Mouse (Mus musculus): ENCODE measurements around the gene Carnmt1.

Gene Carnmt1

DNA sequence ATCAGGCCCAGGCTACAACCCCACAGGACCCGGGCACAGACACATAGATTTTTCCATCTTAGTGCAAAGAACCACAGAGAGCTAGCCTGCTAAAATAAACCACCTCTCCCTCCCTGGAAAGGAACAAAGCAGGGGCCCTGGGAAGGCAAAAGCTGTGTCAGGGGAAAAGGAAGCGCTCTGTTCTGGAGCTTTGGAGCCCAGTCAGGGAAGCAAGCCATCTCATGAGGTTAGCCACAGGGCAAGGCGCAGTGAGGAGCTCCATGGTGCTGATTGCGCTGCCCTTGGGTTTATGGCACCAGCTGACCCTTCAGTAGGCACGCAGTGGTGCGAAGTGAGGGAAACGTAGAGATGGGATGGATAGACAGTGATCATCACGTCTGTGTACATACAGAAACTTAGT is 16.2 kb upstream of the Carnmt1 start:
- no peak for DNase-seq (ENCODE audit: low spot score)

DNA sequence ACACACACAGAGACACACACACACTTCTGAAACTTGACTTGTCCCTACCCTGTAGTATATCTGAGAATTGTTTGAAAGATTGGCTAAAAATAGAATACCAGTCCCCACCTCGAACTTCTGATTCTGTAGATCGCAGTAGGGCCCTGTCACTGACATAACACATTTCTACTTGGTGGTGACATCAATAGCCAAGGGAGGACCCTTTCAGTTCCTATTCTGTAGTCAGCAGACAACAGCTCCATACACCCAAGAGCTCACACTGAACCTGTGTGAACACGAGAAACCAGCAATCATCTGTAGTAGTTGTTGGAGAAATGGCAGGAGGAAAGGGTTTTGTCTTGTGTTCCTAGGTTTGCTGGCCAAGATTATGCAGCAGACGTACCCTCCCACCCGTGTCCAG is 15.6 kb upstream of the Carnmt1 start:
- no peak for DNase-seq (ENCODE audit: low spot score)

DNA sequence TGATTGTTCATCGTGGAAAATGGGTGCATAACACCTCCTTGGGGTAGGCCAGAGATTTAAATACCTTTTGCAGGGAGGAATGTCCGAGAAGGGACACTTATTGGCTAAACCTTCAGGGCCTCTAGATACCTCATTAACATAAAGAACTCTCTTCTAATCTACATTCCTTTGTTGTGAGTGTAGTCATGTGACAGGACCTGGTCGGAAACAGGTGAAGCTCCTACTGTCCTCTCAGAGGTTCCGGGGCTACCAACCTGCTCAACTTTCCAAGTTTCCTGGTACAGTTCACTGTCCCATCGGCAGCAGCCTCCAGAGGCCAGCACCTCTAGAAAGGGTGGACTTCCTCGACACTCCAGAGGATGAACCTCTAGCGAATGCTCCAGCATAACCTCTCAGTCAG is 14.6 kb upstream of the Carnmt1 start:
- no peak for DNase-seq (ENCODE audit: low spot score)

DNA sequence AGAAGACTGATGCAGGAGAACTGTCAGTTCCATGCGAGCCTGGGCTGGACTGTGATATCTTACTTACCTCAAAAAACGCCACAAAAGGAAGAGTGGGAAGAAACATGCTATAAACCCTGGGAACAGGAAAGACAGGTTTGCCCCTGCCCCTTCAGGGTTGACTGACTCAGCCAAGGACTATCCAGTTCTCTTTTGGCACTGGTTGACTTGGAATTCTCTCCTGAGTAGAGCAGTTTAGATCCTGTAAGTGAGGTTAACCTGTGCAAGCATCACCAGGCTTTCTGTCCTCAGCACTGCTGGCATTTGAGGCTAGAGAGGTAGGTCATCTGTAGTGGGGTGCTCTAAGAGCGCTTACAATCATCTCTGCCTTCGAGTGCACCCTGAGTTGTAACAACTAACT is 12.1 kb upstream of the Carnmt1 start:
- no peak for DNase-seq (ENCODE audit: low spot score)

DNA sequence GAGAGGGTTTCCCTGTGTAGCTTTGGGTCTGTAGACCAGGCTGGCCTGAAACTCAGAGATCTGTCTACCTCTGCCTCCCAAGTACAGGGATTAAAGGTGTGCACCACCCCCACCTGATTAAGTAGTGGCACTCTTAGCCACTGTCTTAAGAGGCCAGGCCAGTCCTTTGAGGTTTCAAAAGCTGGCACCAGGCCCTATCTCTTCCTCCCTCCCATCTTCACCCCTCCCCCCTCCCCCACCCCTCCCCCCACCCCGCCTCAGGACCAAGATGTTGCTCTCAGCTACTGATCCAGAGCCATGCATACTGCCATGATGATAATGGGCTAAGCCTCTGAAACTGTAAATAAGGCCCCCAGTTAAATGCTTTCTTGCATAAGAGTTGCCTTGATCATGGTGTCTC is 11.2 kb upstream of the Carnmt1 start:
- no peak for DNase-seq (ENCODE audit: low spot score)

DNA sequence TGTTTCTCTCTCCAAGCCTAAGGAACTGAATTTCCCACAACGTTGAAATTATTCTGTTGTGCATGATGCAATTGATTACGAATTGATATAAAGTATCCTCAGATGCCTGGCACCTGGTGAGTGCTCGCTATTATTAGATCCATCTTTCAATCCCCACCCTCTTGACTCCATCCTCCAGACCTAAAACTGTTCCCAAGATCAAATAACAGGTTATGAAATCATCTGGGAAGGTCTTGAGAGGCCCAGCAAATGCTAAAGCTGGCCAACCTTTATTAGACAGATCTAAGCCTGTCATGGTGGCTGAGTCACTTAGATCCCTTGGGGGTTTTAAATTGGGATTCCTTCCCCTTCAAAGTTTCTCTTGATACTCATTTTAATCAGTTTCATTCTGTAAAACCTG is 10.1 kb upstream of the Carnmt1 start:
- no peak for DNase-seq (ENCODE audit: low spot score)

DNA sequence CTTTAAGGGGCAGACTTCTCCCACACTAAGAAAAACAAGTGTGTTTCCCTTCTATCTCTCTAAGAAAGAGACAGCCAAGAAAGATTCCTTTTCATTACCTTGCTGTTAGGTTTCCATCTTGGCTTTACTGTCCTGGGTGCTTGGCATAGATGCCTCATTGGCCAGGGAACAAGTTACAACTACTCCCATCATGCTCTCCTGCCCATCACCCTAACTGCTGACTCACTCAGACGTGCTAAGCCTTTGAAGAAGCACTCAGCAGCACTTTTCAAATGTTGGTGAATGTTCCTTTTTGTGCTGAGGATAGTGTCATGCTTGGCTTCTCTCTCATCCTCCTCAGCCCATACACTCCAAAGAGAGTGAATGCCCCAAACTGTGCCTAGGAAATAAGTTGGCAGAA is 8.9 kb upstream of the Carnmt1 start:
- no peak for DNase-seq (ENCODE audit: low spot score)

DNA sequence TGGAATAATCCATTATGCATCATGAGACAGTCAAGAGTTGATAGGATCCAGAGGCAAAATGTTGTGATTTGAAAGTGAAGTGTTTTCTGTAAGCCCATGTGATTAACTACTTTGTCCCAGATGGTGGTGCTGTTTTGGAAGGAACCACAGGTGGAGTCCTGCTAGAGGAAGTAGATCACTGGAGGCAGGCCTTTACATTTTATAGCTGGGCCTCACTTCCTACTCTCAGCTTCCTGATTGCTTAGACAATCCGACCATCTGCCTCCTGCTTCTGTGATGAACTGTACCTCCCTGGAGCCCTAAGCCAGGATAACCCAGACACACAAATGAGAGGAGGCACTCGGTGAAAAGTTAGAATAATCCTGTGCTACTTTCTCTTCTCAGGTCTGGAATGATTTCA is 6.7 kb upstream of the Carnmt1 start:
- no peak for DNase-seq (ENCODE audit: low spot score)

DNA sequence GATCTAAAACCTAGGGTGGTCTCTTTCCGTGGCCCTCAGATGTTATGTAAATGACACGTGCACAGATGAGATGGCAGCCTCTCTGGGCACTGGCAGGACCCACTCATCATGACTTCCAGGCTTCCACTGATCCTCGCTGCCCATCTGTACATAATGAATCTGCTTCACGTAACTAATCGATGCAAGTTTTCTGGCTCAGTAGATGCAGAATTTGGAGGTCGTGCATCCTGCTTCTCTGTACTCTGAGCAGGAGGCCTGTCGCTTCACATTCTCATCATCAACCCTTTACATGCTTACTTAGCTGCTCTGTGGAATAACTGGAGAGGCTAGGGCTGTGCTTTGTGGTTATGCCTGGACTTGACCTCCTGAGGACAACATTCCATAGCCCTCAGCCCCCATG is 3.6 kb upstream of the Carnmt1 start:
- DNase-seq (ENCODE audit: low spot score), result no peak

DNA sequence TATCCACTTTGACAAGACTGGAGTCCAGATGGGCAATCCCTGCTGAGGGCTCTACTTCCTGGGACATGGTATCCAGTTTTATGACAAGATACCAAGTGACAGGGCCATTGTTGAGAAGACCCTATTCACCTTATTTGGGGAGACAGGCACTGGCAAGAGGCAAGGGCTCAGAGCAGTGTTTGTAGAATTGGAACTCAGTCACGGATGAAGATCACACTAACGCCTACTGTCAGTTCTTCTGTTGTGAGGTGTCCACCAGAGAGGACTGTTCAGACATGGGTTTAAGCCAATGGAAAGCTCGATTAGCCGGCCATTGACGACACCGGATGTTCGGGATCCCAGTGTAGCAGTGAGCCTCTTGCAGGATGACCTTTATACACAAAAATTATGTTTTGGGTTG is 1.0 kb upstream of the Carnmt1 start:
- DNase-seq (ENCODE audit: low spot score), result no peak

DNA sequence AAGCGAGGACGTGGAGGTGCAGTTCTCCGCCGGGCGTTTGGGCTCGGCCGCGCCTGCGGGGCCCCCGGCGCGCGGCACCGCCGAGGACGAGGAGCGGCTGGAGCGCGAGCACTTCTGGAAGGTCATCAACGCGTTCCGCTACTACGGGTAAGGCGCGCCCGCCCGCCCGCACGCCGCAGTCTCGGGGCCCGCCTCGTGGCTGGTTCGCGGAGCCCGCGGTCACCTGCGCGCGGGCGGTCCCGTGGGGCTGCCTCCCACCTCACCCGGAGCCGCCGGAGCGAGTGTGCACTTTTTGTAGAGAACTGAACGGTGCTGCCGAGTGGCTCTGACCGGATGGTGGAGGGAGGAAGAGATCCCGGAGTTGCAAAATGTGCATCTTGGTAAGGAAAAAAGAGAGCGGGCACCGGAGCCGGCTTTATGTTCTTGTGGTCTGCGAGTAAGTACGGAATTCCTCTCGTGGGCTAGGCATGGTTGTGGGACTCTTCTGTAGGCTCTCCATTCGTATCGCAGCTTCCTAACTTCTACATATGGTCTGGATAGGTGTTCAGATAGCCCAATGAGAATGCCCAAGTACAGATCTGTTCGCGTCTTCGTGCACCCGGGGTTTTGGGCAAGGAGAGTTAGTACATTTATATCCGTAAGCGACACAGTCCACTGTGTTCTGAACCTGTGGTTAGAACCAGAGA is 635 bp downstream of the Carnmt1 start:
- DNase-seq (ENCODE audit: low spot score), result peak; percentile 41

DNA sequence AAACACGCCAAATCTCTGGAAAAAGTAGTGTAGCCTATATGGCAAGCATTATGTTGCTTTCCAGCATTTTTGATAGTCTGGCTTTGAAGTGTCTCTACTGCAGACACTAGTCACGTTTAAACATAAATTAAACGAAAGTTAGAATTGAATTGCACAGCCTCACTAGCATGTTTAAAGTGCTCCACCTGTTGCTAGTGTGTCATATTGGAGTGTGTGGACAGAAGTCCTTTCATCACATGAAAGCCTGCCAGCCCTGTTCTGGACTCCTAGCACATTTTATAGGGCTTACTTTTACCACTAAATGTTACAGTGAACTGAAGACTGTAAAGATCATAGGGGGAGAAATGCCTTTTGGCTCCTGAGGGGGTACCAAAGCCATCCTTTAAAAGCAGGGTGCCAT is 1.9 kb downstream of the Carnmt1 start:
- no peak for DNase-seq (ENCODE audit: low spot score)

DNA sequence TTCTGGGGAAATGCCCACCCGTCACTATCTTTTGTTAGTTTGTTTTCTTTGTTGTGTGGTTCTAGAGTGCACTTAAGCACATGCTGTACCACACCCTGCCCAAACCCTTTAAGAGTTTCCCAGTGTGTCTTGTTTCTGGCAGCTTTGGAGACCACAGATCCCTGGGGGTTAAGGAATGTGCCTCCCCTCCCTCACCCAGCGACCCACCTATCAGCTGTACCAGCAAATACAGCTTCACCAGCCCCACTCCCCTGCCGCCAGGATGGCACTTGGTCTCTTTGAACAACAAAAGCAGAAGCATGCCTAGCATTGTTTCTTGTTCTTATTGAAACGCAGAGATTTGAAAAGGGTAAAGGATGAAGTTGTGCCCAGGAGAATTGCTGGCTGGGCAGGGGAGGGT is 2.6 kb downstream of the Carnmt1 start:
- DNase-seq (ENCODE audit: low spot score), result no peak

DNA sequence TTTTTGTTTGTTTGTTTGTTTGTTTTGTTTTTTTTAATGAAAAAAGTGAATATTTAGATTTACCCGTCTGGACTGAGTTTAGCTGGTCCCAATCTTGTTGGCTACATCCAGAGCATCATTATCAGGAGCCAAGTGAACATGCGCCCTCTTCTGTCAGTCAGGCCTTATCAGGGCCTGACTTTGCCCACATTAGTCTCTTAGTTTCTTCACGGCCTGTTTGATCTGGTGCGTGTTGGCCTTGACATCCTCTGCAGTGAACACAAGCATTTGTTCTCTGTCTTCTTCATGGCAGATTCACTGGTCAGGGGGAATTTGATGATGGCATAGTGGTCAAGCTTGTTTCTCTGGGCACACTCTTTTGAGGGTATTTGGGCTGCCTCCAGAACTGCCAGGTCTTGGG is 11.6 kb downstream of the Carnmt1 start:
- no peak for DNase-seq (ENCODE audit: low spot score)

DNA sequence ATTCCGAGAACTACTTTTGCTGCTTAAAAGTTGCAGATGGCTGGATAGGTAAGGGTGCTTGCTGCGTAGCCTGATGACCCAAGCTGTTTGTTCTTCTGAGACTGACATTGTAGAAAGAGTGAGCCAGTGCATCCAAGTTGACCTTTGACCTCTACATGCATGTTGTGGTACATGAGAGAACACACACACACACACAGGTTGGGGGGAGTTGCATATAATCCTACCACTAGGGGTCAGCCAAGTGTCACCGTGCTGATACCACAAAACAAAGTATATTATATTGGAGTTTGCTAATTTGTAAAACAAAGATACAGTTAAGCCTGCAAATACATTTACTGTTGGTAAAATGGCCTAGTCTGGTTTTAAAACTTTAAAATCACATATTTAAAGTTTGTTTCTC is 17.0 kb downstream of the Carnmt1 start:
- DNase-seq (ENCODE audit: low spot score), result peak; percentile 32

DNA sequence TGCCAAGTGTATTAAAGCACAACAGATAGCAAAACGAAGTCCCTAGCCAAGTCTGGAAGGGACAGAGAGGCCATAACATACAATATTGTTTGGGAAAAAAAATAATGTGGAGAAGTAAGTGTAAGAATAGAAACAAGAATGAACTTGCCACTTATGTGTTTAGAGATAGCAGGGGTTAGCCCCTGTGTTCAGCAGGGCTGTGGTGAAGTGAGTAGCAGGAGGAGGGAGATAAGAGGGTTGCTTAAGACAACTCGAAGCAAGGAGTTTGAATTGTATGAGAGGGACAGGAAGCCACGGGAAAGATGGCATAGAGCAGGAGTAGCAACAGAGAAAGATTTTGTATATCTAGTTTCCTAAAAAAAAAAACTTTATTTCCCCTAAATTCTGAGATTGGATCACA is 21.6 kb downstream of the Carnmt1 start:
- no peak for DNase-seq (ENCODE audit: low spot score)

DNA sequence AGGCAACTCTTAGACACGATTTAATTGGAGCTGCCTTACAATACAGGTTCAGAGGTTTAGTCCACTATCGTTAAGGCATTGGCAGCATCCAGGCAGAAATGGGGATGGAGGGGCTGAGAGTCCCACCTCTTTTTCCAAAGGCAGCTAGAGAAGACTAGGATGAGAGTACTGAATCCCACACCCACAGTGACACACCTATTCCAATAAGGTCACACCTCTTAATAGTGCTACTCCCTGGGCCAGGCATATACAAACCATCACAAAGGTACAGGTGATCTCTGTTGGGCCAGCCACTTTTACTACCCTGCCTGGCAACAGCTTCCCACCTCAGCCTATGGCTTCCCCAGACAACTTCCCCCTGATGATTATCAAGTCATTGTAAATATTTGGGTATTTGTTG is 22.2 kb downstream of the Carnmt1 start:
- no peak for DNase-seq (ENCODE audit: low spot score)

DNA sequence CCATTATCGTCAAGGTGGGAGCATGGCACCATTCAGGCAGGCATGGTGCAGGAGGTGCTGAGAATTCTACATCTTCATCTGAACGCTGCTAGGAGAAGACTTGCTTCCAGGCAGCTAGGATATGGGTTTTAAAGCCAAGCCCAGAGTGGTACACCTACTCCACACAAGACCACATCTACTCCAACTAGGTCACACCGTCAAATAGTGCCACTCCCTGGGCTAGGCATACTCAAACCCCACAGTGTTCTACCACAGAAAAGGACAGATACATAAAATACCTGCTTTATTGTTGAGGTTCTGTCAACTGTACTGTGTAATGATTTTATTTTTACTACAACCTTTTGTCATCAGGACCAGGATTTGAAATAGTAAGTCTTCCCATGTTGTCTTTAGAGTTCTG is 24.6 kb downstream of the Carnmt1 start:
- no peak for DNase-seq (ENCODE audit: low spot score)

DNA sequence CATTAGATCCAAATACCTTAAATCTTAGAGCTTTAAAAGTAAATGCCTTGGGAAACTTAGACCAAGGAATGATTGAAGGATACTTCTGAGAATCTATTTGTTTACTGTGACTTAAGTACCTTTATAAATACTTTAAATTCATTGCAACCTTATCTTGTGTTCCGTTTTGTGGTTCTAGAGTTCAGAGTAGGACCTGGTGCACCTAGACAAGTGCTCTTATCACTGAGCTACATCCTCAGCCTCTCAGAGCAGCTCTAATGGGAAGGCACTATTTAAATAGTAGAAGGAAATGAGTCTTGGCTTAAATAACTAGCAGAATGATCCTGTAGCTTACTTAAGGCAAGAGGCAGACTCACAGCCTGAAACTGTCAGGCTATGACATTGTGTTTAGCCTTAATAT is 25.0 kb downstream of the Carnmt1 start:
- no peak for DNase-seq (ENCODE audit: low spot score)

DNA sequence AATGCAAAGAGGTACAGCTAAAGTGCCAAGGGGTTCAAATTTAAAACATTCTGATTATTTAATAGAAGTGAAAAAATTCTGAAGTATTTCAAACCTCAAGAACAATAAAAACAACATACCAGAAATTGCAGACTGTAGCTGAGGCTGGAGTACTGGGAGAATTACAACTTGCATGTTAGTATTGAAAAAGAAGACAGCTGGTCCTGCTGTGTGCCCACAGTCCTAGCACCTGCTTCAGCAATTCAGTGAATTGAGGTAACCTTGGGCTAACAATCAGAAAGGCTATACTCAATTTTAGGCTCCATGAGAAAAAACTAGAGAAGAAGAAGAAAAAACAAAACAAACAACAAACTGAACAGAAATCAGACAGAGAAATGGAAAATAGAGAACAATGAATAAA is 37.5 kb downstream of the Carnmt1 start:
- DNase-seq (ENCODE audit: low spot score), result no peak

DNA sequence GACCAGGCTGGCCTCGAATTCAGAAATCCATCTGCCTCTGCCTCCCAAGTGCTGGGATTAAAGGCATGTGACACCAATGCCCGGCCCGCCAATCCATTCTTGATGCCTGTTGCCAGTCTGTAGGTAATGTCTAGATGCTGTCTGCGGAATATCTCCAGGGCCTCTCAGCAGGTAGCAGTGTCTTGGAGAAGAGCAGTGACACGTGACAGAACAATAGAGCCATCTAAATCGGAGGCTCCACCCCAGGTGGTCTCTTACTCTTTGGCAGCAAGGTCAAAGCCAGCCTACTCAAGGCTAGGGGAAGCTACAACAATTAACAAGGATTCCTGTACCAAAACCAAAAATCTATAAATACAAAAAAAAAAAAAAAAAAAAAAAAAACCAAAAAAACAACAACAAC is 40.3 kb downstream of the Carnmt1 start:
- no peak for DNase-seq (ENCODE audit: low spot score)

DNA sequence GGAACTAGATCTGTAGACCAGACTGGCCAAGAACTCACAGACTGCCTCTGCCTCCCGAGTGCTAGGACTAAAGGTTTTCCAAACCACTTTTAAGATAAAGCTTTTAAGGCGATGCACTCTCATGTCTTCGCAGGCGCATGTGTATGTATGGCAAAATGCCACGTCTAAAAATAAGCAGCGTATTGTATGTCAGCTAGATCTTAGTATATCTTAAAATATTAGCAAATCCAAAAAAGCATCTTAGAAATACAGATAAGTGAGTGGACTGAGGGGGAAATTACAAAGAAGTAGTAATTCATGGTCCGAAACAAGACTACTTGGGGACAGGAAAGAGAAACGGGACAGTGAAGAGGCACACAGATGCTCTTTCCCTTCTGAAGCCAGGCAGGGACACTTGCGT is 41.0 kb downstream of the Carnmt1 start:
- DNase-seq (ENCODE audit: low spot score), result no peak

DNA sequence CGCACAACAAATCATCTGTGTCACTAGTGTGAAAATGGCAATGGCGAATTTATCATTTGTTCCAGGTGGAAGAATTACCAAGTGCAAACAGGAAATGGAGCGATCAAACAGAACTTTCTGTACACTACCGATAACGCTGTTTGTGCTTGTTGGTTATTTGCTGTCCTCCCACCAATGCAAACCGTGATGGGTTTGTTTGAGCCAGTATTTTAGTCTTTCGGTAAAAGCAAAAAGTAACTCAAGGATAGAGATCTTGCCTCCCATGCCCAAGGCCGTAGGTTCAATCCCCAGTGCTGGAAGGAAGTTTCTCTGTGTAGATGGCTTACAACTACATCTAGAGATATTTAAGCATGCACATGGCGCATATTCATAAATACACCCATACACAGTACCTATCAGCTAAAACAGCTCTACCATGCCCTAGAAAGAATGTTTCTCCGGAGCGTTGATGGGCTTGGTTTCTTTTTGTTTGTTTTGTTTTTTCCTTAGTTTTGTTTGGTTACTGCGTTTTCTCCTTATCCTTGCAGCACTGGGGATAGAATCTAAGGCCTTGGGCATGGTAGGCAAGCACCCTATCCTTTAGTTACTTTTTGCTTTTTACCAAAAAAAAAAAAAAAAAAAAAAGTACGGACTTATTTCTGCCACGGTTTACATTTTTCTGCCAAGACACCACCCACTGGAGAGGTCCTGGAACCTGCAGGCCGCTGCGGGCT is 41.7 kb downstream of the Carnmt1 start:
- DNase-seq (ENCODE audit: low spot score), result no peak

DNA sequence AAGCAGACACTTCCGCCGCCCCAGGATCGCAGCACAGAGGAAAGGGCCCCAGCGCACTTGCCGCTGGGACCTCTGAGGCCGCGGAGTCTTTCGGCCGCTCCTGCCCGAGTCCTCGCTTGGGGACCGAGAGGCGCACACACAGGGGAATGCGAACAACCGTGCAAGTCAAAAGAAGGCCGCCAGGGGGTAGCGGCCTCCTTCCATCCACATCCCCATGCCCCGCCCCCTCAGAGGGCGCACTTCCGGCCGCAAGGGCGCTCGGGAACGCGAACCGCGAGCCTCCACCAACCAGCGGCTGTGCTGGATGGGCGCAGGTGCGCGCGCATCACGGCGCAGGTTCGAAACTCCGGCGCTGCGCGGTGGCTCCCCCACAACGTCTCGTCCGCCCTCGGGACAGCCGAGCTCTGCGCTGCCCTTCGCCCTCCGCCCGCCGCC is 42.3 kb downstream of the Carnmt1 start, which contains the start of gene D030056L22Rik:
Gene D030056L22Rik, plus strand, starts transcription at position 328 of the 435 bp plus-strand sequence.
- DNase-seq (ENCODE audit: low spot score), result peak; percentile 98
